Mouse (Mus musculus) urinary bladder, postnatal 14 days (tissue): ENCODE data around the gene Wfdc18.

Experiments used
- DNase-seq: peaks from one replicate; pipeline ENCODE4 v3.0.0; 2021; ENCODE audit warnings: low spot score

The Wfdc18 gene

DNA sequence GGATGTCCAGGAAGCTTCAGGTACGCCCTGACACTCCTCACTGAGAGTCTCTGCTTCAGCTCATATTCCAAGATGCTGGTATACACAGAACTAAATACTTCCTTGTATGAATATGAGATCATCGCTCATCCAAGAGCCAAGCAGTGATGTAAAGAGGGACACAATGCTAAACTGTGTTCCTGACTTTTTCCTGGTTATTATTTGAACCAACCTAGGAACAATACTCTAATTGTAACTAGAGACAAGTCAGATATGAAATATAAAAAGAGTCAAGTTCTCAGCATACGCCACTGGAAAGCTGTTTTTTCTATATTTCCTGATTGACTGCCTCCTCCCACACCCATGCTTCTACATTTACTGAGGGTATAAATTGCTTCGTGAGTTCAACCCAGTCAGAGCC lies at the start of gene Wfdc18:
Gene Wfdc18 (plus strand): TSS at position 301 of the 400 bp plus-strand sequence.
- DNase-seq = no peak

DNA sequence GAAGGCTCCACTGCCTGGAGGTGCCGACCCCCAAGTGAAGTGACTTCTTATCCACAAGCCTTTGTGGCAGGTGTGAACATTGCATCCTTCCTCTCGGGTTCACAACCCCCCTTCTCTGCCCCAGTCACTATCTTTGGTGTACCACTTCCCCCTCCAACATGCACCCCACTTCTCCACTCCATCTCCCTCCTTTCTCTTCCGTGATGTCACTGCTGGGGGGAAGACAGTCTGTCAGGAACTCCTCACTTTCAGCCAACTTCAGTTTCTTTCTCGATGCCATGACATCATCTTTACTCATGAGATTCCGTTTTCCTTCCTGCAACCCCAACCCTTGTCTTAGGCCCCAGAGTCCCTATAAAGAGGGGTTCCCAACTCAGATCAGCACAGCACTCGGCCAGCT lies 46.6 kb upstream of the Wfdc18 start, which contains the start of gene Ccl4:
Gene Ccl4 (plus strand): TSS at position 381 of the 400 bp plus-strand sequence.
- DNase-seq = no peak

DNA sequence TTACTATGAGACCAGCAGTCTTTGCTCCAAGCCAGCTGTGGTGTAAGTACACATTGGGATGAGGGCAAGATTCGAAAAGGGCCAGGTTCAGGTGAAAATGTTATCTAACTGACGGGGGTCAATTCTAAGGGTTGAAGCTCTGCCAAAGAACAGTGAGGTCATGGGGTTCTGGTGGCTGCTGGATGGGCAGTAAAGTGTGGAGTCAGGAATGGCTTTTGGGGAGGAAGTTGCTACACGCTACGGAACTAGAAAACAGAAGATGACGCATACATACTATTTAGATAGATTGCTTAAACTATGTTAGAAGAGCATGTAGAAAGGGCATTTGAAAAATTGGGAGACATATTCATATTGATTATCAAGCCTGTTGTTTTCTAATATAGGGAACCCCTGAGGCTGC lies 45.3 kb upstream of the Wfdc18 start:
- no peak for DNase-seq

DNA sequence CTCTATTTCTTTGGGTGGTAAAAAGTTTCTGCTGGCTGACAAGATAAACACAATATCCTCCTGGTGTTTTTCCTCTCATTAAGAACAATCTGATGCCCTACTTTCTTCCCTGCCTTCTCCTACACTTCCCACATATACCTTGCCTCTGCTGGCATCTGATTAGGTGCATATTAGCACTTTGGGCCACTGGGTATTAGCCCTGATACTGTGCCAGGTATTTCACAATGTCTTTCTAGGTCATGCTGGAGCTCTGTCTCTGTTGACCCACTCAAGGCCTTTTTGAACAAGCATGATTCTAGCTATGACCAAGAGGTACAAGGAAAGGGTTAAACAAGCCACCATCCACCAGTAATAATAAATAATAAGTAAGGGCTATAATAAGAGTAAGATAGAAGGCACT lies 37.1 kb upstream of the Wfdc18 start:
- DNase-seq = no peak

DNA sequence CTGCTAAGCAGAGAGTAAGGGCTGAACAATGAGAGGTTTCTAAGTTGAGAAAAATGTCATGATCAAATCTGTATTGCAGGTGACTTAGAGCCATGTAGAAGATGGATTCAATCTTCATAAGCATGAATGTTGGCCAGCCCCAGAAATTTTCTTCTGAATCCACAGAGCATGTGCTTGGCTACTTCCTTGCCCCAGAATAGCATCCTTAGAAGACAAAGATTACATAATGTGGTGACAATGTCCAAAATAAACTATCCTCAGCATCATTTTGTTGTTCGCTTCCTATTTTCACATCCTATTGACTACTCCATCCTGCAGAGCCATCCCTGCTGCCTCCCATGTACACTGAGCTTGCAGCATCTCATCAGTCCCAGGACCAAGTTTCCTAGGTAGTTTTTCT lies 33.1 kb upstream of the Wfdc18 start:
- DNase-seq = no peak

DNA sequence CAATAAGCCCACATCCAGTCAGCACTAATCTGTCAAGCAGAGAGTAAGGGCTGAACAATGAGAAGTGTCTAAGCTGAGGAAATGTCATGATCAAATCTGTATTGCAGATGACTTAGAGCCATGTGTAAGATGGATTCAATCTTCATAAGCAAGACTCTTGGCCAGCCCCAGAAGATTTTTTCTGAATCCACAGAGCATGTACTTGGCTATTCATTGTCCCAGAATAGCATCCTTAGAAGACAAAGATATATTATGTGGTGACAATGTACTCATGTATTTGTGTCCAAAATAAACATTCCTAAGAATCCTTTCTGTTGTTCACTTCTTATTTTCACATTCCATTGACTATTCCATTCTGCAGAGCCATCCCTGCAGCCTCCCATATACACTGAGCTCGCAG lies 18.9 kb upstream of the Wfdc18 start:
- DNase-seq = no peak

DNA sequence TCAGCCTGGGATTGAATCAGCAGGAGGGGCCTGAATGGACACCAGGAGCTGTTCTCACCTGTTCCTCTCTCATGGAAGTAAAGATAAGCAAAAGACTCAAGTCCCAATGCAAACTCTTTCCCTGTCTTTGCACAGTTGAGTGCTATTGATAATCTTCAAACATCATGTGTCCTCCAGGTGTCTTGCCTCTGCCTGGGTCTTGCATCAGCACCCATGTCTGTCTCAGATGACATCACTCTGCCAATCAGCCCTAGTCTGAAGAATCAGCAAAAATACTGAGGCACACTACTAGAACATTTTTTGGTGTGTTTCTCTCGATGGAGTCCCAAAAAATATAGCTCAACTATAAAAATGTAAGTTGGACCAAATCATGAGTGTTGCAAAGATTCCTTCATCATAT lies 16.8 kb upstream of the Wfdc18 start:
- DNase-seq = no peak

DNA sequence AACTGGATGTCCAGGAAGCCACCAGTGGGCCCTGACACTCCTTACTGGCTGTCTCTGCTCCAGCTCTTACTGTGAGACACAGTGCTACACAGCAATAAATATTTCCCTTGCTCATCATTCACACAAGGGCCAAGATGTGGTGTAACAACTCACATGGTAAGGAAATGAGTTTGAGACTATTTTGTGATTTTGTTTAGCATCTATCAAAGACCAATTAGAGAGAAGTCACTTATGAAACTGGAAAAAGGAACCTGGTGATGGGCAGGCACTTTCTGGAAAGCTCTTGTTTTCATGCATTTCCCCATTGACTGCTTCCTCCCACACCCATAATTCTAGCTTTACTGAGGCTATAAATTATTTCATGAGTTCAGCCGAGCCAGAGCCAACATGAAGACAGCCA lies 5.1 kb upstream of the Wfdc18 start, which contains the start of gene Wfdc17:
Gene Wfdc17 (plus strand): TSS at position 287 of the 400 bp plus-strand sequence.
- DNase-seq = no peak

DNA sequence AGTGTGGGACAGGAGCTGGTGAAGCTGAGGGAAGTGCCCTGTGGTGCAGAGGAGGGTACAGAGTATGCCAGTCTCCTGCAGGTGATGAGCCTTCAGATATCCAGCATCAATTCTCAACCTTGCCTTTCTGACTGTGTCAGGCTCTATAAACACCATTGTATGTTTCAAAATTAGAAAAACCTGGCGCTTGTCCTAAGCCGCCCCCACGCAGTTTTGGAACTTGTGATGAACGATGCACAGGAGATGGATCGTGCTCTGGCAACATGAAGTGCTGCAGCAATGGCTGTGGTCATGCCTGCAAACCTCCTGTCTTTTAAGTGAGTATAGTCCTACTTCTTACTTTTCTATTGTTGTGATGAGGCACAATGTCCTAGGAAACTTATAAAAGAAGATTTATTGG lies 868 bp downstream of the Wfdc18 start:
- no peak for DNase-seq

DNA sequence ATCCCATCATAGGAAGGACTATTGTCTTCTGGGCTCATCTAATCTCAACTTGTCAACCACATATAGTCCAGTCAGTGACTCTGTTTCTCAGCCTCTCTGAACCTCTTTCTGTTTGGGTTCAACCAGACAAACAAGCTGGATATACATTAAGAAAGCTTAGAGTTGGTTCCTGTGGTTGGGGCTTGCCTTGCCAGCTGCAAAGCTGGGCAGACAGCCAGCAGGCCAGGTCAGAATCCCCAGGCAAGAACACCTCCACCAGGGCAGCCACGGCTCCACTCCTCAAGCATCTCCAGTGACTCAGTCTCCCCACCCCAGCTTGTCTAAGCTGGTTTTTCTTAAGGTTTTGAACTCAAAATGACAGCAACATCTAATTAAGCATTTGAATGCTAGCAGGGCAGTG lies 3.9 kb downstream of the Wfdc18 start:
- DNase-seq = no peak

DNA sequence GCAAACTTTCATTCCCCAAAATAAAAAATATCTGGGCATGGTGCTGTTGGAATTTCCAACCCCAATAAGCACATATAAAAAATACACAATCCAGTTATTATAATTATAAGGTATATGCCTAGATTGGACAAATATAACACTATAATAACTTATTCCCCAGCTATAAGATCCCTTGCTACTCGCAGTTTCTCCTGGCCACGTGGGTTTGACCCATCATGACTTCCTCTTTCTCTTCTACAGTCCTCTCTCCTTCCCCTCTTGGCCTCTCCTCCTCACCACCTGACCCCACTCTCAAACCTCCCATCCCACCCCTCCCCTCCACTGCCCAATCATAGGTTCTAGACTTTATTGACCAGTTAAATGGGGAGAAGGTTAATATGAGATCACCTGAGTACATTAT lies 5.1 kb downstream of the Wfdc18 start:
- no peak for DNase-seq

DNA sequence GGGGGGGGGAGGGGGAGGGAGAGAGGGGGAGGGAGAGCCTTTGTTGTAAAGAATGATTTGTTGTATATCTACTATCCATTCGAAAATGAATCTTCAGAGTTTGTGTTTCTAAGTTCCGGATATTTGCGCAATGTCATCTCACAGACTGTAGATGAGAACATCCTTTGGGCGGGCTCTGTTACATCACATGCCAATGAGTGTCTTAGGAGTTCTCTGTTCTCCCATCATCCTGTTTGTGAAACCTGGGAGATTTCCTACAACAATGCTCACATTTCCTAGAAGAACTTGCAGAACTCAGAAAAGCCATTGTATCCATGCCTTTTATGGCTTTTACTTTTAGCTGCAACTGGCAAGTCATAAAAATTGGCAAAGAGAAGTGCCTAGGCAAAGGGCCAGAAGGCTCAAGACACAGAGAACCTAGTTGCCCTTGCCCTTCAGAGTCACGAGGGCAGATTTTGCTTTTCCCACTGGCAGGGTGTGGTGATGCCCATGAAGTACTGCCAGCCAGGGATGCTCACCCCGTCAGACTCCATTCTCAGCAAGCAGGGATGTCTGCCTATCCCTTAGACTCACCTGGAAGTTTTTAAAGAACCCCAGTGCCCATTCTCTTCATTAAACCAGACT lies 8.3 kb downstream of the Wfdc18 start:
- no peak for DNase-seq

DNA sequence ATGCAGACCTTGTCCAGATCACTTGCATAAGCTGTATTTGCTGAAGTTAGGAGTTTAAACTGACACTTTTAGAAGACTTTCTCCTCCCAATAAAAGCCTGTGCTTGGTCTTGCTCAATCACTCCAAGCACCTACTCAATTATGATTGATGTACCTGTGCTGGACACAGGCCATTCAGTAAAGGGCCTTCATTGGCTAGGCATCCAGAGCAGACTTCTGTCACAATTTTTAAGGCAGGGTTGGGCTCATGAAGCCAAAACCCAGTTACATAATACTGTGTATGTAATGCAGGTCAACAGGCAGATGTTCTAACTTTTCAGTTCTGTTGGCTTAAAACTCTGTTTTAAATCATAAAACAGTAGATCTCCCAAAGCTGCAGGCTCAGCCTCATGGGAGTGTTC lies 12.0 kb downstream of the Wfdc18 start:
- DNase-seq = no peak

DNA sequence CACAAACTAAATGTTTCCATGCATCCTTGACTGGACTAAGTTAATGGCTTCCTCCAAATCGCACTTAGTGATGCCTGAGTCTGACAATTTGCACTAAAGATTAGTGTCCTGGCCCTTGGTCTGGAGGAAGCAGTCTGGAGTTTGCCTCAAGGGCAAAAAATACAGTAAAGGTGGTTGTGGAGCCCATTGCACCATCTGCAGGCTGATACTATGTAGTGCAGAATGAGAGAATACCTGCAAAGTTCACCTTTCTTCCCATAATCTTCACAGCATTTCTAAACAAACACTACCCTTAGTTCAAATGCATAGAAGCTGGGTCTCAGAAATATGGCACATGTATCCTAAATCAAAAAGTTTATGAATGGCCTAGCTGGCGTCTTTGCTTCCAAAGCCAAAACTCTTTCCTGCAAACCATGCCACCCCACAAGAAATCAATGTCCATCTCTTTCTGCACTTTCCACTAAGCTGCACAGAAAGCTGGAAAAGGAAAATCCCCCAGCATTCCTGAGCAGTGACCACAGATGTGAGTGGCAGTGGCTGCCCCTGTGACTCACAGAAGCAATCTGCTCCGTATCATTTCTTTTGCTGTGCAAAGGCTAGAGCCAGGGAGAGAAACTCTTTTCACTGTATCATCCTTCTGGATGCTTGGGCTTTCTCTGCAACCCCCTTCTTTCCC lies 20.1 kb downstream of the Wfdc18 start:
- no peak for DNase-seq

DNA sequence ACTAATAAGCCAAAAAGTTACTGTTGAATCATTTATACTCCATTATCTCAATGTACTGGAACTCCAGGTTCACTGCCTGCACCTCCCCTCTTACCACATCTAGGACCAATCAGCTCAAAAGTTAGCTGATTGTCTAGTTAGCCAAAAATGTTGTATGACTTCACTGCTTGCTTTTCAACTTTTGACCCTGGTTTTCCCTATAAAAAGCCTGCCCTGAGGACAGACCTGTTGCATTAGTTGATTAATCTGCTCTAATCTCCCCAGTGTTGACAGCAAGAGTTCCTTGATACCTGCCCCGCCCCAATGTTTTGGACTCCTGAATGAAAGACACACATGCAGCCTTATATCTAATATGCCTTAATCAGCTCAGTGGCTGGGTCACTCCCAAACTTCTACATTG lies 22.3 kb downstream of the Wfdc18 start:
- DNase-seq = no peak

DNA sequence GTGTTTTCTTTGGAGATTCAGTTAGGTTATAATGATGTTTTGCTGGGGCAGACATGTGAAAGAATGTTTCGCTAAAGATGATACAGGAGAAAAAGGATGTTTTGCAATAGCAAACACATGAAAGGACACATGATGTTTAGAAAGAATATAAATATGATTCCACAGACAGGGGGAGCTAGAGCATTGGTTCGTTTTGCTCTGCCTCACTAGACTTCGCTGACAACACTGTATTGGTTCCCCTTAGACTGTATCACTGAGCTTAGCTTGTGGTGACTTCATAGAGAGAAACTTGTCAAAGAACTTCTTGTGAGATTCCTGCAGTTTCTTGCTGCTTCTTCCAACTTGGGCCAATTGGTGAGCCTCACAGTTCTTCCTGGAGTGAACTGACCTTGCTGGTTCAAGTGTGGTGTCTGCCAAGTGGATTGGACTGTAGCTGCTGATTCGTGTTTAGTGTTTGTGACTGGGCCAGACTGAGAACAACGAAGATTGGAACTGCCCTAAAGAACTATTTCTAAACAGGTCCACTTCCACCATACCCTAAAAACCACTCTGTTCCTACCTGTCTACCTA lies 24.3 kb downstream of the Wfdc18 start:
- no peak for DNase-seq

DNA sequence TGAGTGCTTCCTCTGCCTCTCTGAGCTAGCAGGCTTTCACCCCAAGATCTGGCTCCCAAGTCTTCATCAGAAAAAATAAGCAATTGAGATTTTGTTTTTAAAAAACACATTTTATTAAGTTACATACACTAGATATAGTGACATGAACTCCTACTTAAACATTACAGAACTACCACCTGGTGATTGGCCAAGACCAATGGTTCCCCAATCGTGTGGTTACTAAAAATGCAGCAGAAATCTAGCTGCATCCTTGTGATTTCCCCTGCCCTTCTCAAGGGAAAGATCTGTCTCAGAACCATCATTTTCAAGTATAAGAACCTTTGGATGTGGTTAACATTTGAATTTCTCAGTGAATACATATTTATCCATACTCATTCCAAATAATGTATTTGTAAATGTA lies 25.4 kb downstream of the Wfdc18 start:
- DNase-seq = no peak

DNA sequence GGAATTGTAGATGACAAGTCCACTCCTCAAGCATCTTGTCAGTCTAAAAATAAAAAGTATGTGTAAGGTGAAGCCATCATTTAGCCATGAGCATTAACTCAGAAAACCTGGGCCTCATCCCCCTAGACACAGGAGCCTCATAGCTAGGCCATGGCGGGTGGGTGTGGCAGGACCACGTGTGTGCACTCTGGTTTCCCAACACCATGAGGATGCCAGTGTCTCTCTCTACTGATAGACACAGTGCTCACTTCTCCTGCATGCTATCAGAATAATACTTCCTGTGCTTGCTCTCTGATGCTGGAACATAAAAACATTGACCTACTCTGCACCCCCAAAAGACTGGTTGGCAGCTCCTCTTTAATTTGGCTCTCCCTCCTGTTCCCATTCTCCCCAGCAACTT lies 27.1 kb downstream of the Wfdc18 start:
- DNase-seq = no peak

DNA sequence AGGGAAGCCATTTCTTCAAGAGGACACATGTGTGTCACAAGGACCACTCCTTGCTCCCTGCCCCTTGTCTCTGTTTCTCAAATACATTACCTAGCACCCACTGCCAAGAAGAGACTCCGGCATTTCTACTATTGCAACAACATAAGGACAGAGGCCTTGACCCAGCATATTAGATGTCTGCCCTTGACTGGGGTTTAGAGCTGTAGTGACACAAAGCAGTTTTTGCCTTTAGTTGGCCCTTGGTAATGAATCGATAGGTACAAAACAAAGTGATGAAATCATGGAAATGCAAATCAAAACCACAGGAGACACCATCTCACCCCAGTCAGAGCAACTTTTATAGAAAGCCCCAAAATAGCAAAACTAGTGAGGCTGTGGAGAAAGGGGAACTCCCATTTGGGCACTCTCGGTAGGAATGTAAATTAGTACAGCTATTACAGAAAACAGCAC lies 28.3 kb downstream of the Wfdc18 start:
- no peak for DNase-seq

DNA sequence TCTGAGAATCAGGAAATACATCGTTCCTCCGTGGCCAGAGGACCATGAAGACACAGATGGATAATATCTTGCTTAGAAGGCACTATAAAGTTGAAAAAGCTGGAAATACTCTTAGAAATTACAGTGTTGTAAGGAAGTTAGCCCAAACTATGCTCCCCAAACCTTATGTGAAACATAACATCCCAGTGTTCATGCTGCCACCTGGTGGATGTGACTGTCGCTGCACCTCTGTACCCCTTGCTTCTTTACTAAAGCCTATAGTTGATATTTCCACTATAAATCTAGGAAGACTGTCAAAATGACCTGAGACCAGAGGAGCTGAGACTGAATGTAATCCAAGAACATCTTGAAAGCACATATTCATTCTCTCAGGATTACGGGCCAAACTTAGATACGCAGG lies 30.4 kb downstream of the Wfdc18 start:
- peak; percentile 76 for DNase-seq

DNA sequence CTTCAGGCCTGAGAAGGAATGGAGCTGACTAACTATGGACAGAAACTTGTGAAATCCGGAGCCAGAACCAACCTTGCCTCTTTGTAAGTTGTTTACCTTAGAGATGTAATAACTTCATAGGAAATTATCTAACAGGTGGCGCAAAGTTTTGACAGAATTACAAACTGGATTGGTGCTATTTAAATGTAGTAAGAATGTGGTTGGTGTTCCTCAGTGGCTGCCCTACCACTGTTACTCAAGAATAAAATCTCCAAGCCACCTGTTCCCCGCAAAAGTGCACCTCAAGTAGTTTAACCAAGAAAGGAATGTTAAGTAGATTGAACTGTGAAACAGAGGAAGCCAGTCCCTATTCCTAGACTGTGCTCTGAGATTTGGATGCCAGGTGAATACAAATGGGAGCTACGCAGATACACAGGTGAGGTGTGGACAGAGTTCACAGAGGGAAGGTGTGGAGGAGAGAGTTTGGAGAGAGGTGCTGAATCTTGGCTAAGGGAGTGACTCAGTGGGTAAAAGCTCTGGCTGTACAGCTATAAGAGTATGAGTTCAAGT lies 31.7 kb downstream of the Wfdc18 start:
- no peak for DNase-seq

DNA sequence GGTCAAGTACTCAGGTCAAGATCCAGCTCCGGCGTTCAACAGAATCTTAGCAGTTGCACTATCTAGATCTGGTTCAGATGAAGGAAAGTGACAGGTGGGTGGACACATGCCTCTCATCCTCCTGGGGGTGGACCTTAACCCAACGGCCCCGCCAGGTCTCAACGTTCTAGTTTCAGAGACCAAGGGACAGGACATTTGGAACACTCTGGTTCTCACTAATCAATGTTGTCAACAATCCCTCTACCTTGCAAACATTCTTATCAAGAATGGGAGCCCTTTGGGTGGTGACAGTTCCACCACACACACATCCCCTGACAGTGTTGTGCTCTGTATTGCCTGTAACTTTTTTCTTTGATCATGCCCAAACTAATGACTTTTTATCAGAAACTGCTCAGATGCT lies 33.0 kb downstream of the Wfdc18 start:
- no peak for DNase-seq

DNA sequence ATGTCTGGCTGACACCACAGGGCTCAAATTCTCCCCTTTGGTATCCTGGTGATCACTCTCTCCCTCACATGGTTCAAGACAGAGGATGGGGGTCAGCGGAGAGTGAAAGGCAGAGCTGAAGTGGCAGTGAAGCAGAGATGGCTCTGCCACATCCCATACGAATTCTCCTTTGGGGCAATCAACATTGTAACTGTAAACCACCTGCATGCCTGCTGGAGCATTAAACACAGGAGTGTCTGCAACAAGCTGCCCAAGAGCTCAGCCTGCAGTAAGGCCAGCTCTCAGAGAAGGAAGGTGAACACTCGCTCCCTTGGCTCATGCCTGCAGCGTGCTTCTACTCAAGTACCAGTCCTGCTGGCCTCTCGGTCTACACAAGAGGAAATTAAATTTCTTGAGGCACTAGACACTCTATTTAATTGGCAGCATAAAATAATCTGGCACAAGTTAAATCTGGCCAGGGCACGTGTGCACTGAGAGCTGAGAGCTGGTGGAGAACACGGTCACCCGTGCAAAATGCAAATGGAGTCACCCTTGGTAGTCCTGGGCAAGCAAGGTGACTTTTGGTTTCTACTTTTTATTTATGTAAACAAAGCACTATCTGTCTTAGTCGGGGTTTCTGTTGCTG lies 34.0 kb downstream of the Wfdc18 start:
- DNase-seq = no peak
